Comparison of ENCODE assay signal across 8 mouse cellular contexts in the genomic region with DNA sequence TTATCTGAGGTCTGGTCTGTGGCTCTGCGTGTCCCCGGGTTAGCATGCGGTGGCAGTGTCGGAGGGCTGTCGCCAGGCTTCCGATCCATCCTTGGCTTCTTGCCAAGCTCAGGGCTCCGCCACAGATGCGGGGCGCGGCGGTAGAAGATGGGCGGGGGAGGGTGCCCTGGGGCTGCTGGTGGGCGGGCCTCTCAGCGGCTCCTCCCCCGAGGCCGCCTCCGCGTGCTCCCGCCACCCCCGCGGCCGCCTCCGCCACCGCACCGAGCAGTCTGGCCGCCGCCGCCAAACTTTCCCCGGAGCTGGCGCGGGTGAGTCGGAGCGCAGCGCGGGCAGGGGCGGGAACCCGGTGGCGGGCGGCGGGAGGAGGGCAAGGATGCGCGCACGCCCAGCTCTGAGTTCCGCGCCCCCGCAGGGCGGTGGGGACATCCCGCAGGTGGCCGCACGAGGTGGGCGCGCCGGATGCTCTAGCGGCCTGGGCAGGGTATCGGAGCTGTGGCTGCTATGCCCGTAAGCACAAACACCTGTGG. TPM values are rescaled to one million over a fixed set of nuclear protein-coding genes. Genes with fewer than 3 reads are reported as not detected.
DNase-seq lines count a peak whose midpoint lies in the region; ATAC-seq lines count a peak whose summit lies in the region.

A gene (plus strand): TSS at position 246 of the 527 bp plus-strand sequence.

- H3K9me3 ChIP-seq in embryonic facial prominence, embryonic 10.5 days: 0 out of 2 replicates have a peak, but pooled peaks cover 3% of the 10 kb centered on the region
- H3K9me3 ChIP-seq in heart, embryonic 15.5 days (replicated peaks): no peaks in the 10 kb centered on the region

- H3K4me2 ChIP-seq in heart, embryonic 15.5 days: peak within 1 kb of the TSS; percentile 94

- no peaks in the 10 kb centered on the region for H3K36me3 ChIP-seq in embryonic facial prominence, embryonic 10.5 days (replicated peaks)
- no peaks in the 10 kb centered on the region for H3K36me3 ChIP-seq in heart, embryonic 15.5 days

- peak within 1 kb of the TSS; percentile 19; the same call in 1 of the 2 replicates for H3K27ac ChIP-seq in embryonic facial prominence, embryonic 10.5 days (replicated peaks)
- no peak within 1 kb of the TSS for H3K27ac ChIP-seq in heart, embryonic 15.5 days

- H3K4me3 ChIP-seq in embryonic facial prominence, embryonic 10.5 days: peak within 1 kb of the TSS; percentile 71
- peak within 1 kb of the TSS; percentile 54 for H3K4me3 ChIP-seq in heart, embryonic 15.5 days

- peak; percentile 17 for DNase-seq in urinary bladder, postnatal 14 days (ENCODE audit: low spot score)
- DNase-seq in urinary bladder, adult 2 months (ENCODE audit: low spot score): no peak
- peak; percentile 60 for DNase-seq in embryonic facial prominence, embryonic 10.5 days (ENCODE audit: low spot score)
- DNase-seq in kidney, postnatal 4 days: peak; percentile 54 to 69
- peak; percentile 3 for DNase-seq in lung, postnatal 25 days (ENCODE audit: low spot score)
- peak; percentile 38 for DNase-seq in skeletal muscle tissue, adult 2 months (ENCODE audit: low read depth, low spot score)
- DNase-seq in frontal cortex, postnatal 14 days (ENCODE audit: low spot score in 2 of 2): no peak

- peaks cover 86% of the 10 kb centered on the region for H3K27me3 ChIP-seq in embryonic facial prominence, embryonic 10.5 days (replicated peaks; ENCODE audit: low read depth, poor library complexity, severe bottlenecking)
- H3K27me3 ChIP-seq in heart, embryonic 15.5 days: peaks cover 63% of the 10 kb centered on the region

- no peak for ATAC-seq in heart, embryonic 15.5 days (replicated peaks; ENCODE audit: insufficient number of reproducible peaks, insufficient read depth, low FRiP score, low read depth)

- peak within 1 kb of the TSS; percentile 40 for H3K9ac ChIP-seq in heart, embryonic 15.5 days

- H3K4me1 ChIP-seq in embryonic facial prominence, embryonic 10.5 days: peaks cover 18% of the 10 kb centered on the region
- peaks cover 15% of the 10 kb centered on the region for H3K4me1 ChIP-seq in heart, embryonic 15.5 days (replicated peaks)

- under 1% methylated on average over 56 of the region's 56 CpGs for WGBS in embryonic facial prominence, embryonic 10.5 days
- WGBS in heart, embryonic 15.5 days: under 1% methylated on average over 37 of the region's 56 CpGs

RNA-seq across cellular contexts. Expression of the gene that starts here (rescaled TPM):
- 0.88 and 0.96 TPM in 2 replicates for polyA plus RNA-seq in urinary bladder, adult 2 months (2012; rRNA removed)
- 0.15 and 0.30 TPM in 2 replicates for polyA plus RNA-seq in embryonic facial prominence, embryonic 10.5 days (2016; fragmentation: Nextera tagmentation; extraction: Ambion mirVana)
- polyA plus RNA-seq in heart, embryonic 15.5 days (2015; fragmentation: Nextera tagmentation; extraction: Ambion mirVana): 0.04 TPM in 1 of 2 replicates, not detected in the other

Comparison
In these comparisons a context has a peak if more than half of its experiments do, and no peak if none do; other contexts are left out.
1. DNase-seq: peak in urinary bladder, postnatal 14 days (single experiment), kidney, postnatal 4 days (2 of 2), lung, postnatal 25 days (single experiment) and skeletal muscle tissue, adult 2 months (single experiment); none in urinary bladder, adult 2 months (single experiment) and frontal cortex, postnatal 14 days (0 of 2).
2. Peak in DNase-seq, H3K4me3 ChIP-seq and H3K27ac ChIP-seq in embryonic facial prominence, embryonic 10.5 days; RNA of the gene not detected or under 1 TPM.